Comparison of ENCODE assay signal across 8 mouse cellular contexts in the genomic region with DNA sequence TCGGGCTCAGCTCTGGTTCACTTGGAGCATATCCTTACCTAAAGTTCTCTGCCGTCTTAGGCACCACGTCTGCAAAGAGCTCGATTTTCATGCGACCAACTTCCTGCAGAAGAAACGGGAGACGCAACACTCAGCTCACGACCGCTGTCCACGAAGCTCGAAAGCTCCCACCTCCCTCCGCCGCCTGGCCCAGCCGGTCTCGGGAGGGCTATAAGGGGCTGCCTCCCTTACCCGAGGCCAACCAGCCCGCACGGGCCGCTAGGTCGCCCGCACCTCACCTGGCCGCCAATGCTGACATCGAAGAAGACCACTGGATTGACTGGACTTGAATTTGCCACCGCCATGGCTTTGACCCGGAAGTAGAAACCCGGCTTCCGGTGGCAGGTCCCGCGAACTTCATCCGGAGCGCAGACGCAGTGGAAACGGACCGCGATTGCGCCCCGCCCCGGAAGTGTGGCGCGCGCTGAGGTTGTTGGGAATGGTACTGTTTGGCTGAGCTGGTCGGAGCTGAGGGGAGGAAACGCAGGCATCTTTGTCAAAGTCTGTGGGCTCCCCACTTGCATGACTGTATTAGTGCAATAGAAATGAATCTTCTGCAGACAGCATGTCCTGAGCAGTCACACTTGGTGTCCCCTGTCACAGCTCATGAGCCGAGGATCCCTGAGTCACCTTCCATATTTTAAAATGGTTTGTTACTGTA. TPM values are rescaled to one million over a fixed set of nuclear protein-coding genes. Genes with fewer than 3 reads are reported as not detected.
A peak's percentile ranks its signal among the peaks of the same experiment; 100 is the strongest.
DNase-seq lines count a peak whose midpoint lies in the region; ATAC-seq lines count a peak whose summit lies in the region.

TSS of gene Ppih (minus strand) at position 416 of the 700 bp plus-strand sequence.

- H3K4me3 ChIP-seq in hindbrain, embryonic 15.5 days = peak within 1 kb of the TSS; percentile 69

- under 1% methylated on average over 44 of the region's 44 CpGs for WGBS in hindbrain, embryonic 15.5 days

- peak within 1 kb of the TSS; percentile 49 for H3K9ac ChIP-seq in hindbrain, embryonic 15.5 days

- no peaks in the 10 kb centered on the region for H3K27me3 ChIP-seq in hindbrain, embryonic 15.5 days

- peaks cover 17% of the 10 kb centered on the region for H3K4me1 ChIP-seq in hindbrain, embryonic 15.5 days (replicated peaks)

- peak within 1 kb of the TSS; percentile 89 for H3K4me2 ChIP-seq in hindbrain, embryonic 15.5 days

- ATAC-seq in hindbrain, embryonic 15.5 days (ENCODE audit: low FRiP score, low read depth) = peak; percentile 98

- H3K9me3 ChIP-seq in hindbrain, embryonic 15.5 days = no peaks in the 10 kb centered on the region

- H3K36me3 ChIP-seq in hindbrain, embryonic 15.5 days = peaks cover 22% of the 10 kb centered on the region

- peak; percentile 95 for DNase-seq in T-cell, adult 2 months (ENCODE audit: low spot score)
- DNase-seq in cerebellum, postnatal 36 days = peak; percentile 97
- peak; percentile 96 for DNase-seq in frontal cortex, postnatal 36 days (ENCODE audit: low spot score in 2 of 2)
- peak; percentile 91 for DNase-seq in left cerebral cortex, adult 11 months (ENCODE audit: low spot score)
- peak; percentile 96 to 98 for DNase-seq in lung, postnatal 4 days
- DNase-seq in retina, postnatal 7 days (ENCODE audit: low read depth, low spot score) = peak; percentile 93
- peak; percentile 89 for DNase-seq in urinary bladder, adult 2 months (ENCODE audit: low spot score)

- H3K27ac ChIP-seq in hindbrain, embryonic 15.5 days (replicated peaks) = peak within 1 kb of the TSS; percentile 91

RNA-seq across cellular contexts. Expression of gene Ppih, which starts in this region (rescaled TPM):
- polyA plus RNA-seq in hindbrain, embryonic 15.5 days (2015; fragmentation: Nextera tagmentation; extraction: Ambion mirVana) = 44.8 and 51.2 TPM in 2 replicates
- 21.0 and 28.4 TPM in 2 replicates for polyA plus RNA-seq in urinary bladder, adult 2 months (2012; rRNA removed)

Comparison
In these comparisons a context has a peak if more than half of its experiments do, and no peak if none do; other contexts are left out.
1. Peak in every context shown above with its lines: DNase-seq, ATAC-seq, H3K4me3 ChIP-seq and H3K27ac ChIP-seq.